Mouse (Mus musculus) heart, adult 18-20 months (tissue): ENCODE results near the gene Arf1. TPM values are rescaled to one million over a fixed set of nuclear protein-coding genes. Genes with fewer than 3 reads are reported as not detected.

Source experiments
- DNase-seq, 2 experiments: peaks; one replicate each; pipeline ENCODE4 v3.0.0; 2021 to 2022; ENCODE audit warnings: mixed read lengths in 1 of 2
- long read RNA-seq, 2 experiments: library from polyadenylated mRNA; stranded (forward); transcript quantifications; one replicate each; pipeline ENCODE4 v2.0.0; 2021
- total RNA-seq, 2 experiments: library from RNA; stranded (reverse); gene quantifications; 2 replicates each; pipeline ENCODE4 v1.2.3; 2021

The Arf1 gene
- total RNA-seq: 100 to 1,000 TPM; 261 to 267 TPM
- long read RNA-seq, experiment 1, transcript Arf1-201 (5 exons, 1,800 nt): major isoform, 171 of 211 reads
- long read RNA-seq, experiment 1, transcript Arf1-202 (5 exons, 1,991 nt): minor isoform, 6 of 211 reads
- long read RNA-seq, experiment 1, partial matches to known transcripts: 14 of 211 reads
- long read RNA-seq, experiment 1, other reads (novel, unspliced or antisense): 20 of 211 reads
- long read RNA-seq, experiment 2, transcript Arf1-201 (5 exons, 1,800 nt): major isoform, 87 of 104 reads
- long read RNA-seq, experiment 2, partial matches to known transcripts: 3 of 104 reads
- long read RNA-seq, experiment 2, other reads (novel, unspliced or antisense): 11 of 104 reads

DNA sequence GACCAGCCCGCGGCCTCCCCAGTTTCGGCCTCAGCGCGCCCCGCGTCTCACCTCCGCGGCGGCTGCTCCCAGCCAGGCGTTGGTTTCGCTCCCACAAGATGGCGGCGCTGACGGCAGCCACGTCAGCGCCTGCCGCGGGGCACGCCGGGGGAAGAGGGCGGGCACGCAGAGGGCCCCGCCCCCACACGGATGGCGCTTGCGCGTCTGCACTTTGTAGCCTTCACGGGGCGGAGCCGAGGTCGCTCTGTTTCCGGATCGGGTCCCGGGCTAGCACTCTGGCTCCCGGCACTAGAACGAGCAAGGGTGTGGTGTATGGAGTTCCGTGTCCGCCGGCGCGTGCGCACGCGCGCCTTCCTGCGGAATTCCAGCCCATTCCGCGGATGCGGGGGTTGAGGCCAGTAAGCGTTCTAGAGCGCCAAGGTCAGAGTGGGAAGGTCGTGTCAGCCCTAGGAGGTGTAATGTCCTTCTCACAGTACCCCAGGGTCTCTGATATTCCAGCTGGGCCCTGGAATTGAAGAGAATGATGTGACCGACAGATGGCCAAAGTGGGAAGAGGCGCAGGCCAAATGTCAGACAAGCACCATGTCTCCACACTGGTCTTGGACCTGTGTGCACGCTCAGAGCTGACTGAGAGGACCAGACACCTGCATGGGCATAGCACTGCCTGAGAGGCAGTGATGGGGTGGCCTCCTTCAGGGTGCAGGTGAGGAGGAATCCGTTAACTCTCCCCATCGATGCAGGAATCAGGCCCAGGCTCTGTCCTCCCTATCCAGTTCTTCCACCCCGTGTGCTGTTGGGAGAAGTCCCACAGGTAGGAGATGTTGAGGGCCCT, at the start of gene Arf1:
TSS of gene Arf1 (minus strand) at position 149 of the 832 bp plus-strand sequence.
- DNase-seq: peak; percentile 96 to 97

GRCm38 (mm10) chr11:59276877-59277276, 48.8 kb upstream of the Arf1 start:
- DNase-seq: no peak

DNA sequence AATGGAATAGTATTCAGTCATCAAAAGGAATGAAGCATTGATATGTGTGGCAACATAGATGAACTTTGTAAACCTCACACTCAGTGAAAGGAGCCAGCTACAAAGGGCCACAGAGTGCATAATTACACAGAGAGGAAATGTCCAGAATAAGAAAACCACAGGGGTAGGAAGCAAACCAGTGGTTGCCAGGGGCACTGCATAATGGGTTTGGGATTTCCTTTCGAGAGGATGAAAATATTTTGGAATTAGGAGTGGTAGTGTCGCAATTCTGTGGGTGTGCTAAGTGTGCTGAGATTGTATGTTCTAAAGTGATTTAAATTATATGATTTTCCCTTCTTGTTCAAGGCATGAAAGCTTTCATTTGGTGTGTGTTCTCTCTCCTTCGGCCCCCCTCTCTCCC, 46.1 kb upstream of the Arf1 start:
- no peak for DNase-seq

DNA sequence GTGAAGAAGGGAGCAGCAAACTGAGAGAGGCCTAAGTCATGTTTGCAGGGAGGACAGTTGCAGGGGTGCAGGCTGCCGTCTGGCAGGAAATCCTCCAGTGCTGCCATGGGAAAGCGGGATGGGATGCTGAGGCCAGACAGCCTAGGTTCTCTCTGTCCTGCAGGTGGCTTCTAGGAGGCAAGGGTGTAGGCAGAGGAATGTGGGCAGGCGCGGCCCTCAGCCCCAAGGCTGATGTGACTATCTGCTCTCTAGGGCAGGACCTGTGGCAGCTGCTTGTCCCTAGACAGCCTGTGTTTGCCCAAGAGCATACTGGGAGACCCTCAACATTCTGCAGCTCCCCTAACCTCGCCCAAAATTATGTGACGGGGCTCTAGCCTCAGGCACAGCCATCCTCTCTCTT, 38.7 kb upstream of the Arf1 start:
- DNase-seq: no peak

DNA sequence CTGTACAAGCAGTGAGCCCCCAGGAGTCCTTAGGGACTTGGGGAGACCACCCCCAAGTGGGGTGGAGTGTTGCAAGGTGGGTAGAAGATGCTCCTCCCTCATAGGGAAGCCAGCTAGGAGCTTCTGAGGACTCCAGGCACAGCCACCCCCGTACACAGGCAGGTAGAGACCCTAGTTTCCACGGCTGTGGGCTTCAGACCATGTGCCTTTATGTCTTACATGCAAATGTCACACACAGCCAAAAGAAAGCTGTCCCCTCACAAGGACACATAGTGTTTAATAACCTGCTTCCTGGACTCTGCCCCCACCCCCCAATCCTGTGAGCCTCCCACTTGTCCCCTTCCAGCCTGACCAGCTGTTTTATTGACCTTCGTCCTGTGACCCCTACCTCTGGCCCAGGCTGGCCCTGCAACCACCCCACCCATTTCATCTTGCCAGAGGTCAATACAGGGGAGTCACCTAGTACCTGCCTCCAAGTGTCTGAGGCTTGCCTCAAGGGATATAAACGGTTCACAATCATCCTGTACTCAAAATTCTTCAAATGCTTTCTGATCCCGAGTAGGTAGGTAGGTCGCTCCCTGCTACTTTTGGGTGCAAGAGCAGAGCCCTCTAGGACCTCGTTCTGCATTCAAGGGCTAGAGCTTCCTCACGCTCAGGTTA, 37.2 kb upstream of the Arf1 start:
- DNase-seq: no peak

DNA sequence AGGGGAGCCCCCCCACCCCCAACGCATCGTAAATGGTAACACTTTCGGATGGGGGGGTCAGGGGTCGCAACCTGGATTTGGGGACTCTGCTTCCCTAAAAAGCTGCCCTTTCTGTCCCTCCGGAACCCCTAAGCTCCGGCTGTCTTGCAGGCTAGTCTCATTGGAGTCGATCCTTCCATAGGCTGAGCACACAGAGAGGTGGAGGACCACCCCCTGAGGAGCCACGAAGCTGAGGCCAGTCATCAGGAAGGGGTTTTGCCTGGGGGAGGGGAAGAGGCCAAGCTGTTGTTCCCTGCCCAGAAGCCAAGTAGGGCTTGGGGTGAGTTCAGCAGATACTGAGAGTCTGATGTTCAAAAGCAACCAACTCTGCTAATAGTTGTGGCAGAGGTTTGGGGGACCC, 36.5 kb upstream of the Arf1 start:
- DNase-seq: no peak

GRCm38 (mm10) chr11:59263870-59264563, 35.9 kb upstream of the Arf1 start:
- peak; percentile 5 to 20 for DNase-seq

DNA sequence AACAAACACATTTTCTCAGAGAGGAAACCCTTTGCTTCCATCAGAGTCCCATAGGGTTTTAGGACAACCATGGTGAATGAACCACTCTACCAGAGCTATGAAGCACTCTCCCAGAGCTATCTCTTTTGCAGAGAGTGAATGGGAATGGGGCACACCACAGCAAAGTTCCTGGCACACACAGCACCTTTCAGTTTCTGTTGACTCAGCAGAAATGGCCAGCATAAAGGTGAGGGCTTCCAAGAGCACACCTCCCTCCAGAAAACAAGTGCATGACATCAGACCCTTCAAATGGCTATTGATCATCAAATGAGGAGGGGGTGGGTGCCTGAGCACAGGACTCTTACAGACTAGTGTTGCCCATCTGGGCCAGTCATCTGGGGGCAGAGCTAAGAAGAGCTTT, 34.2 kb upstream of the Arf1 start:
- DNase-seq: no peak

DNA sequence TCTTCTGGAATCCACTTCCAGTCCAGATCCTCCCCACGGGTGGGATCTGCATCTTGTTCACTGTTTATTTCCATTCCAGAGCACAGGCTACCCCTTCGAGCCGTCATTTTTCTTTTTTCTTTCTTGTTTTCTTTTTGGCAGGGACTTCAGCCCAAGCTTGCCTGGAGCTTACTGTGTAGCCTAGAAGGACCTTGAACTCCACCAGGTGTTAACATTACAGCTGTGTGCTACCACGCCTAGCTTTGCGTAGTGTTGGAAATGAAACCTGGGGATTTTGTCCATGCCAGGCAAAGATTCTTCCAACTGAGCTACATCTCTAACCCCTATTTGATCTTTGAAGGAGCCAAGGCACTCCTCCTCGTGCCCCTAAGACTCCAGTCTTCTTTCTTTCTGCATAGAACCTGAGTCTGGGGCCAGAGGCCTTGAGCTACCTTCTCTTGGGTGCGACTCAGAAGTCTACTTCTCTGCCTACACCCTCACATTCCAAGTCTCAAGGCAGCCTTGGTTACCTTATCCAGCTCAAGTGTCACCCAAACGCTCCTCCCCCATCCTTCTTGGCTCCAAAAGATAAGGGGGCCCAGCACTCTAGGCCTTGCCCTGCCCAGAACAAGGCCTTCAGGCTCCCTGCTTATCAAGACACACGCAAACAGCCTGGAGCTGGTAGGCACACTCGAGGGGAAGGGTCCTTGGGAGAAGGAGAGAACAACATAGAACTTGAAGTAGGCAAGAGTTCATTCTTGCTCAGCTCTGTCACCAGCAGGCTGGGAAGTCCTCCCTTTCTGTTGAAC, 32.8 kb upstream of the Arf1 start:
- DNase-seq: no peak

GRCm38 (mm10) chr11:59259647-59260046, 31.6 kb upstream of the Arf1 start:
- DNase-seq: no peak

DNA sequence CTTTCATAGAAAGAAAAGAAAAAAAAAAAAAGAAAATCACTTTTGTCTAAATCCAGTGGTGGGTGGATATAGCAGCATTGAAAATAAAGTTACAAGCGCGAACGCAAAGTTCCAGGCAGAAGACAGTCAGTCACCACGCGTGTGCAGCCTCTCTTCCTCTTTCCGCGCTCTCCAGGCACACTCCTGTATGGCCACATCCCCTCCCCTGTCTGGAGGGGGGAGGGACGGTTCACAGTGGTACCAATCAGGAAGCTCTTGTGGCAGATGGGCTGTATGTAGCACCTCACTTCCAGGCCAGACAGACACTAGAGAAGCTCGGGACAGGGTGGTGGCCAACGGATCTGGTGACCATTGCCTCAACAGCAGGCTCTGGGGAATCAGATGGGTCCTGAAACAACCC, 20.0 kb upstream of the Arf1 start:
- no peak for DNase-seq

DNA sequence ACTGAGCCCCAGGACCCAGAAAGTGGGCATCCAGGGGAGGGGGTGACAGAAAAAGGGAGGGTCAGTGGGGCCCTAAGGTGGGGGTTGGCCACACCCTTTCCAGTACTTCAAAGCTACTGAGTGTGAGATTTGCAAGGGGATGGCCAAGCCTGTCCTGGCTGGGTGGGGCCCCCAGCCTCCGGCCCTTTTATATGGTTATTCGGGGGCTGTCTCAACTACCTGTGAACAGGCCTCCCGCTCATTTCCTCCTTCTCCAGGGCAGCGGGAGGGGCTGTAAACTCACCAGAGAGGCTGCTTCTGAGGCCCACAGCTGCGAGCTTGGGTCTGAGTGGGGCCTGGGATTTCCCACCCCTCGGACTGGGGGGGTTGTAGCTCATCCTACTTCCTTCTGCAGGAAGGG, 15.8 kb upstream of the Arf1 start:
- no peak for DNase-seq

- DNase-seq: no peak
Observed at GRCm38 (mm10) chr11:59241841-59242240, 13.8 kb upstream of the Arf1 start.

DNA sequence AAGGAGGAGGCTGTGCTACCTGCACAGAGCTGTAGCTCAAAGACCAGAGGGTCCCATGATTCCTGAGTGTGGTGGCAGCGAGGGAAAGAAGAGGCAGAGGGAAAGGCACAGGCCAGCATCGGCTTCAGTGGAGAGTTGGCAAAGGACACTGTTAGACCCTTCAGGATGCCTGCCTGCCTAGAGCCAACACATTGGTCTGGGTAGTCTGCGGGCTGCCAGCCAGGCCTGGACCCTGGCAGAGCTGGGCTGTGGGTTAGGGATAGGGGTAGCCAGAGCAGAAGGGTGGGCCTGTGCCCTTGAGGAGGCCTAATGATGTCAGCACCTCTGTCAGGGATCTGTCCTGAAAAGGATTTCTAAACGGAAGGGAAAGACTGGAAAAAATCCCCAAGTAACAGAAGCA, 11.7 kb upstream of the Arf1 start:
- no peak for DNase-seq

GRCm38 (mm10) chr11:59239428-59239785, 11.3 kb upstream of the Arf1 start:
- DNase-seq: no peak

- peak; percentile 58 to 64 for DNase-seq
Observed at GRCm38 (mm10) chr11:59238525-59239427, 10.7 kb upstream of the Arf1 start.

GRCm38 (mm10) chr11:59232797-59233196, 4.7 kb upstream of the Arf1 start:
- DNase-seq: no peak

DNA sequence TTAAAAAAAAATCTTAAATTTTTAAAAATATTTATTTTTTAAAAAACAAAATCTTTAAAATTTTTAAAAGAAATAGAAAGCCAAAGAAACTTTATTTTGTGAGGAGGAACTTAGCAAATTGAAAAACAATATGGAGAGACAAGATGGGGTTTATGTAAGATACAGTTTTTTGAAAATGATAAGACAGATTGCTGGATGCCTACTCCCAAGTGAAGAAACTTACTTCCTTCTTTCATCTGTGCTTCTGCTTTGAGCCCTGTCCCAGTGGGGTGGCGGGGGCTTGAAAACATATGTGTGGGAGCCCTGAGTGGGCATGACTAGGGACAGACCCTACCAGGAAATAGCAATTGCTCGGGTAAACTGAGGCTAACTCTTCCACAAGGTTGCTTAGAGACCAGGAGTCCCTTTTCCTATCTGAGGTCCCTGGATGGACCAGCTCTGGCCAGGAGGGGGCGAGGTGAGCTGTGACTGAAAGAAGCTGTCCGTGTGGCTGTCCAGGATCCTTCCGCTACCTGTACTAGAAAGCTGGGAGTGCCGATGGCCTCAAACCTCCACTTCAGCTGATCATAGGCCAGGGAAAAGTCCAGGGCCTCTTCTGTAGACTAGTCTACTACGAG, 2.2 kb upstream of the Arf1 start:
- peak; percentile 57 to 81 for DNase-seq

- no peak for DNase-seq
Observed at GRCm38 (mm10) chr11:59227604-59228121, 407 bp downstream of the Arf1 start.
